Mouse (Mus musculus): ENCODE data around the gene Gm16368. TPM values are rescaled to one million over a fixed set of nuclear protein-coding genes. Genes with fewer than 3 reads are reported as not detected.
"Not testable (repeated sequence)": the region's sequence is repeated elsewhere in the genome, so short reads cannot be mapped to it uniquely, and the experiment has no call there.

Gene Gm16368
- polyA plus RNA-seq (2014; fragmentation: Nextera tagmentation; extraction: Ambion mirVana), result not detected in 2 replicates

GRCm38 (mm10) chr12:88083397-88083796, at the start of gene Gm16368:
Gene Gm16368 (plus strand): TSS chr12:88083697.
- 75% methylated on average over 1 of the region's 1 CpGs for WGBS
- not testable (repeated sequence) for H3K9ac ChIP-seq (ENCODE audit: low read depth, low read length); ATAC-seq (ENCODE audit: low FRiP score, low TSS enrichment); H3K4me3 ChIP-seq (ENCODE audit: low read length); H3K27ac ChIP-seq (ENCODE audit: low read depth, low read length); H3K4me1 ChIP-seq (ENCODE audit: control insufficient read depth, insufficient read depth, low read length); H3K27me3 ChIP-seq (ENCODE audit: control insufficient read depth, insufficient read depth, low read length); H3K9me3 ChIP-seq (ENCODE audit: control insufficient read depth, low read length); H3K4me2 ChIP-seq (replicated peaks; ENCODE audit: low read depth, low read length); H3K36me3 ChIP-seq (ENCODE audit: control insufficient read depth, insufficient read depth, low read length)

- not testable (repeated sequence) for H3K9ac ChIP-seq (ENCODE audit: low read depth, low read length); H3K4me1 ChIP-seq (ENCODE audit: control insufficient read depth, insufficient read depth, low read length); H3K27ac ChIP-seq (ENCODE audit: low read depth, low read length); H3K4me2 ChIP-seq (replicated peaks; ENCODE audit: low read depth, low read length); H3K9me3 ChIP-seq (ENCODE audit: control insufficient read depth, low read length); H3K4me3 ChIP-seq (ENCODE audit: low read length); ATAC-seq (ENCODE audit: low FRiP score, low TSS enrichment); H3K36me3 ChIP-seq (ENCODE audit: control insufficient read depth, insufficient read depth, low read length); H3K27me3 ChIP-seq (ENCODE audit: control insufficient read depth, insufficient read depth, low read length)
These were observed 44.4 kb upstream of the Gm16368 start for GRCm38 (mm10) chr12:88039062-88039461.

GRCm38 (mm10) chr12:88039703-88040102, 43.8 kb upstream of the Gm16368 start:
- H3K27ac ChIP-seq (ENCODE audit: low read depth, low read length); H3K4me2 ChIP-seq (replicated peaks; ENCODE audit: low read depth, low read length); H3K9me3 ChIP-seq (ENCODE audit: control insufficient read depth, low read length); H3K27me3 ChIP-seq (ENCODE audit: control insufficient read depth, insufficient read depth, low read length); H3K36me3 ChIP-seq (ENCODE audit: control insufficient read depth, insufficient read depth, low read length); H3K4me3 ChIP-seq (ENCODE audit: low read length); H3K9ac ChIP-seq (ENCODE audit: low read depth, low read length); ATAC-seq (ENCODE audit: low FRiP score, low TSS enrichment); H3K4me1 ChIP-seq (ENCODE audit: control insufficient read depth, insufficient read depth, low read length): not testable (repeated sequence)
- WGBS, result 81% methylated on average over 1 of the region's 1 CpGs

GRCm38 (mm10) chr12:88045226-88045625, 38.3 kb upstream of the Gm16368 start:
- not testable (repeated sequence) for H3K27ac ChIP-seq (ENCODE audit: low read depth, low read length); H3K9me3 ChIP-seq (ENCODE audit: control insufficient read depth, low read length); H3K27me3 ChIP-seq (ENCODE audit: control insufficient read depth, insufficient read depth, low read length); H3K4me3 ChIP-seq (ENCODE audit: low read length); H3K36me3 ChIP-seq (ENCODE audit: control insufficient read depth, insufficient read depth, low read length); H3K9ac ChIP-seq (ENCODE audit: low read depth, low read length); H3K4me2 ChIP-seq (replicated peaks; ENCODE audit: low read depth, low read length); ATAC-seq (ENCODE audit: low FRiP score, low TSS enrichment); H3K4me1 ChIP-seq (ENCODE audit: control insufficient read depth, insufficient read depth, low read length)
- WGBS, result 65% methylated on average over 1 of the region's 1 CpGs

Other genes with a start within 250 kb of the Gm16368 start
- not detected in 2 replicates for gene Gm2001, start 241.4 kb upstream of the Gm16368 start, polyA plus RNA-seq (2014; fragmentation: Nextera tagmentation; extraction: Ambion mirVana)
- not detected in 2 replicates for gene Gm2016, start 209.6 kb upstream of the Gm16368 start, polyA plus RNA-seq (2014; fragmentation: Nextera tagmentation; extraction: Ambion mirVana)
- gene Gm2022, start 188.3 kb upstream of the Gm16368 start, polyA plus RNA-seq (2014; fragmentation: Nextera tagmentation; extraction: Ambion mirVana), result not detected in 2 replicates
- not detected in 2 replicates for gene Gm2035, start 163.8 kb upstream of the Gm16368 start, polyA plus RNA-seq (2014; fragmentation: Nextera tagmentation; extraction: Ambion mirVana)
- not detected in 2 replicates for gene Gm2042, start 129.6 kb upstream of the Gm16368 start, polyA plus RNA-seq (2014; fragmentation: Nextera tagmentation; extraction: Ambion mirVana)
- not detected in 2 replicates for gene Gm2075, start 71.8 kb upstream of the Gm16368 start, polyA plus RNA-seq (2014; fragmentation: Nextera tagmentation; extraction: Ambion mirVana)
- not detected in 2 replicates for gene Gm6803, start 64.9 kb upstream of the Gm16368 start, polyA plus RNA-seq (2014; fragmentation: Nextera tagmentation; extraction: Ambion mirVana)
- not detected in 2 replicates for gene Gm2056, start 56.7 kb upstream of the Gm16368 start, polyA plus RNA-seq (2014; fragmentation: Nextera tagmentation; extraction: Ambion mirVana)
- gene Gm10436, start 98.4 kb downstream of the Gm16368 start, polyA plus RNA-seq (2014; fragmentation: Nextera tagmentation; extraction: Ambion mirVana), result 0.21 TPM in 1 of 2 replicates, not detected in the other
- not detected in 2 replicates for gene Gm8332, start 166.4 kb downstream of the Gm16368 start, polyA plus RNA-seq (2014; fragmentation: Nextera tagmentation; extraction: Ambion mirVana)
- not detected in 2 replicates for gene Gm5662, start 190.8 kb downstream of the Gm16368 start, polyA plus RNA-seq (2014; fragmentation: Nextera tagmentation; extraction: Ambion mirVana)
- not detected in 2 replicates for gene Gm5039, start 240.3 kb downstream of the Gm16368 start, polyA plus RNA-seq (2014; fragmentation: Nextera tagmentation; extraction: Ambion mirVana)

Data from kidney, embryonic 14.5 days (tissue).